Mouse (Mus musculus) ES-E14 (cell line): ENCODE measurements around the gene Mut. TPM values are rescaled to one million over a fixed set of nuclear protein-coding genes. Genes with fewer than 3 reads are reported as not detected.

Experiments
- DNase-seq: peaks from one replicate; pipeline ENCODE4 v3.0.0-alpha.2; 2013; ENCODE audit warnings: low read depth, low spot score
- H3K27ac ChIP-seq: 2 replicates; pipeline ENCODE4 v1.5.1; 2012; ENCODE audit warnings: low read depth, mild to moderate bottlenecking, low read length, moderate library complexity, mixed read lengths; ENCODE audit not compliant: poor library complexity, insufficient read depth, severe bottlenecking
- H3K36me3 ChIP-seq: 2 replicates; pipeline ENCODE4 v1.6.1; 2012; ENCODE audit warnings: mild to moderate bottlenecking, low read length, moderate library complexity, mixed read lengths; ENCODE audit not compliant: control insufficient read depth, poor library complexity, insufficient read depth, severe bottlenecking
- H3K4me1 ChIP-seq, 2 experiments: fragments of 150-350 bp in 1 of 2; sonication (generic) in 1 of 2; 2 replicates each; pipeline ENCODE4 v1.6.1; 2012; ENCODE audit warnings: low read length in 2 of 2, mild to moderate bottlenecking in 1 of 2, mixed read lengths in 1 of 2; ENCODE audit not compliant: control insufficient read depth in 2 of 2, insufficient read depth in 2 of 2, poor library complexity in 1 of 2
- H3K4me3 ChIP-seq, 2 experiments: fragments of 150-350 bp in 1 of 2; sonication (generic) in 1 of 2; 2 replicates each; pipeline ENCODE4 v1.5.1; 2012; ENCODE audit warnings: low read length in 2 of 2, low read depth in 1 of 2, mild to moderate bottlenecking in 1 of 2, mixed read lengths in 1 of 2; ENCODE audit not compliant: insufficient read depth in 1 of 2, poor library complexity in 1 of 2, severe bottlenecking in 1 of 2
- H3K9ac ChIP-seq: 2 replicates; pipeline ENCODE4 v1.6.1; 2012; ENCODE audit warnings: low read depth, mild to moderate bottlenecking, low read length, mixed read lengths; ENCODE audit not compliant: poor library complexity, insufficient read depth, severe bottlenecking
- H3K9me3 ChIP-seq: fragments of 150-350 bp; sonication (generic); 2 replicates; pipeline ENCODE4 v1.6.1; 2012; ENCODE audit warnings: low read depth, mild to moderate bottlenecking, low read length; ENCODE audit not compliant: control insufficient read depth, insufficient read depth
- CHD2 ChIP-seq: IDR thresholded peaks from 2 replicates; pipeline ENCODE4 v1.6.1; 2014; ENCODE audit warnings: mild to moderate bottlenecking, low read depth, low read length, inconsistent platforms
- HCFC1 ChIP-seq: IDR thresholded peaks from 2 replicates; pipeline ENCODE4 v1.6.1; 2012; ENCODE audit warnings: low read length, inconsistent platforms, borderline replicate concordance; ENCODE audit not compliant: insufficient read depth
- MAFK ChIP-seq: IDR thresholded peaks from 2 replicates; pipeline ENCODE4 v1.6.1; 2014; ENCODE audit warnings: mild to moderate bottlenecking, low read depth, low read length, inconsistent platforms; ENCODE audit not compliant: insufficient read depth
- ZC3H11A ChIP-seq: IDR thresholded peaks from 2 replicates; pipeline ENCODE4 v1.6.1; 2012; ENCODE audit warnings: low read depth, mild to moderate bottlenecking, inconsistent platforms, low read length, borderline replicate concordance
- ZNF384 ChIP-seq: IDR thresholded peaks from 2 replicates; pipeline ENCODE4 v1.6.1; 2012; ENCODE audit warnings: low read depth, low read length, inconsistent platforms
- in situ Hi-C, 2 experiments: fragments of 600-800 bp; cut with MboI; formaldehyde crosslinking; loops; one replicate each; pipeline ENCODE4 v1.15.1; 2025; ENCODE audit warnings: low sequenced_read_pairs in 2 of 2, inconsistent platforms in 1 of 2; ENCODE audit not compliant: unreplicated experiment in 2 of 2
- total RNA-seq: library from RNA; depleted of rRNA; stranded (reverse); fragments of 300-350 nt; gene quantifications from 2 replicates; pipeline ENCODE4 v1.2.3, GENCODE M21; 2012; rRNA removed

Mut gene
- total RNA-seq, 1 experiment = 58.0 TPM

DNA sequence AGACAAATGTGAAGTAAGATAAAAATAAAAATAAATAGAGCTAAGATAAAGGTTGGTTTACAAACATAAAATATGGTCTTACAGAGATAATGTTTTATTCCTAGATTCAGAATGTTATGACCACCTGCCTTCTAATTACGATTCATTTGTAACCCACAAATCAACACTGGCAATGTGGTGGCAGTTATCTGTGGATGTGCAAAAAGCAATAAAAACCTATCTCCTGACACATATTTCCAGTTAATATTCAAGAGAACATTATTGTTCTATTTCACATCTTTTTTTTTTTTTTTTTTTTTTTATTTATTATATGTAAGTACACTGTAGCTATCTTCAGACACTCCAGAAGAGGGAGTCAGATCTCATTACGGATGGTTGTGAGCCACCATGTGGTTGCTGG, 19.0 kb upstream of the Mut start:
- no peak overlapping the region for H3K27ac ChIP-seq
- H3K4me3 ChIP-seq = no peak overlapping the region
- no peak for TF ChIP-seq CHD2
- TF ChIP-seq HCFC1 = no peak
- H3K4me1 ChIP-seq = no peaks in the 10 kb centered on the region
- in situ Hi-C loops = no loop called here
- no peaks in the 10 kb centered on the region for H3K36me3 ChIP-seq
- no peak for DNase-seq
- no peaks in the 10 kb centered on the region for H3K9me3 ChIP-seq
- H3K9ac ChIP-seq = no peak overlapping the region

- Histone ChIP-seq H3K36me3 (peaks cover 8% of the 10 kb centered on the region), H3K9ac (peak overlapping the region; percentile 87), H3K27ac (no peak overlapping the region), H3K4me1 (0 out of 4 replicates have a peak, but pooled peaks cover 0 to 3% of the 10 kb centered on the region in 2 experiments), H3K4me3 (peak overlapping the region; percentile 84 to 95), H3K9me3 (no peaks in the 10 kb centered on the region)
- in situ Hi-C loops = no loop called here
- DNase-seq = no peak
- TF ChIP-seq CHD2 (no peak), MAFK (no peak), HCFC1 (no peak), ZC3H11A (no peak), ZNF384 (no peak)
Measured at GRCm38 (mm10) chr17:40933985-40934384, 500 bp upstream of the Mut start.

GRCm38 (mm10) chr17:40948518-40948917, 14.0 kb downstream of the Mut start:
- DNase-seq = no peak
- H3K36me3 ChIP-seq = peaks cover 2% of the 10 kb centered on the region; the same call in 1 of the 2 replicates
- no peak for TF ChIP-seq ZNF384
- TF ChIP-seq MAFK = no peak
- no peak for TF ChIP-seq HCFC1
- TF ChIP-seq ZC3H11A = no peak
- TF ChIP-seq CHD2 = no peak
- no peaks in the 10 kb centered on the region for H3K4me1 ChIP-seq
- no peak overlapping the region for H3K4me3 ChIP-seq
- in situ Hi-C loops = no loop called here
- H3K27ac ChIP-seq = no peak overlapping the region
- no peak overlapping the region for H3K9ac ChIP-seq
- H3K9me3 ChIP-seq = no peaks in the 10 kb centered on the region

DNA sequence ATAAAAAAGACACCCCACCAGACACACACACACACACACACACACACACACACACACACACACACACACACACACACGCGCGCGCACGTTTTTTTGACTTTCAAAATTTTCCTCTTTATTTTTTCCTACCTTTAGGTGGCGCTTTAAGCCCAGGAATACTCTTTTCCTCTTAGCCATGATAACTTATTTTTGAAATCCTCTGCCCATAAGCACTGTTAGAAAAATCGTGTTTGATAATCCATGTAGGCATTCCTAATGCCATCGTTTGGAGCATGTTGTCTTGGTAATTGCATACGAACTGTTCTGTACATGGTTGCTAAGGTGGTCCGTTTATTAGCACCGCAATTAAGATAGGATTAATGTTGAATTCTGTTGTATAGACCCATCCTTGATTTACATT, 43.4 kb downstream of the Mut start:
- no peaks in the 10 kb centered on the region for H3K4me1 ChIP-seq
- in situ Hi-C loops = no loop called here
- H3K9me3 ChIP-seq = no peaks in the 10 kb centered on the region
- H3K27ac ChIP-seq = no peak overlapping the region
- DNase-seq = no peak
- no peak for TF ChIP-seq CHD2
- TF ChIP-seq ZNF384 = no peak
- TF ChIP-seq HCFC1 = no peak
- no peak for TF ChIP-seq MAFK
- TF ChIP-seq ZC3H11A = no peak
- H3K36me3 ChIP-seq = no peaks in the 10 kb centered on the region
- H3K9ac ChIP-seq = no peak overlapping the region
- no peak overlapping the region for H3K4me3 ChIP-seq

GRCm38 (mm10) chr17:40992102-40992501, 57.6 kb downstream of the Mut start:
- H3K9ac ChIP-seq = no peak overlapping the region
- in situ Hi-C loops = no loop called here
- H3K4me3 ChIP-seq = no peak overlapping the region
- no peaks in the 10 kb centered on the region for H3K4me1 ChIP-seq
- TF ChIP-seq MAFK (no peak), HCFC1 (no peak), ZNF384 (no peak)
- no peak overlapping the region for H3K27ac ChIP-seq
- H3K36me3 ChIP-seq = no peaks in the 10 kb centered on the region
- H3K9me3 ChIP-seq = no peaks in the 10 kb centered on the region
- DNase-seq = no peak

Other genes with a start within 250 kb of the Mut start
- gene Esp1, start 207.6 kb upstream of the Mut start, total RNA-seq = not detected in 2 replicates
- not detected in 2 replicates for gene Crisp2, start 127.7 kb upstream of the Mut start, total RNA-seq
- gene Rhag, start 123.6 kb upstream of the Mut start, total RNA-seq = not detected in 2 replicates
- gene 9130008F23Rik, start 54.1 kb upstream of the Mut start, total RNA-seq = 1.4 and 3.5 TPM in 2 replicates
- not detected in 2 replicates for gene Glyatl3, start 20.3 kb upstream of the Mut start, total RNA-seq
- 11.8 and 13.7 TPM in 2 replicates for gene Cenpq, start 362 bp downstream of the Mut start, total RNA-seq